Mouse (Mus musculus) hindbrain, embryonic 11.5 days (tissue): ENCODE results near the gene Ikzf2. TPM values are rescaled to one million over a fixed set of nuclear protein-coding genes. Genes with fewer than 3 reads are reported as not detected.

Experiments used
- ATAC-seq: fragments of 200-750 bp; cut with Nextera tagmentation; 2 replicates; pipeline ENCODE4 v1.8.0; 2017; ENCODE audit warnings: mild to moderate bottlenecking, moderate TSS enrichment, moderate library complexity; ENCODE audit not compliant: low FRiP score
- DNase-seq: peaks from one replicate; pipeline ENCODE4 v3.0.0-alpha.2; 2015; ENCODE audit warnings: low spot score
- H3K27ac ChIP-seq: fragments of 300-500 bp; sonication (generic); 2 replicates; pipeline ENCODE4 v1.5.1; 2014; ENCODE audit warnings: mild to moderate bottlenecking, low read depth, low read length
- H3K27me3 ChIP-seq: fragments of 300-500 bp; sonication (generic); 2 replicates; pipeline ENCODE4 v1.6.1; 2014; ENCODE audit warnings: mild to moderate bottlenecking, low read length, moderate library complexity, mixed read lengths; ENCODE audit not compliant: control insufficient read depth, insufficient read depth
- H3K36me3 ChIP-seq: fragments of 300-500 bp; sonication (generic); 2 replicates; pipeline ENCODE4 v1.6.1; 2014; ENCODE audit warnings: mild to moderate bottlenecking, low read length, moderate library complexity, mixed read lengths; ENCODE audit not compliant: control insufficient read depth, insufficient read depth
- H3K4me1 ChIP-seq: fragments of 300-500 bp; sonication (generic); replicated peaks from 2 replicates; pipeline ENCODE4 v1.6.1; 2014; ENCODE audit warnings: low read length, mixed read lengths; ENCODE audit not compliant: control insufficient read depth, insufficient read depth
- H3K4me2 ChIP-seq: fragments of 300-500 bp; sonication (generic); replicated peaks from 2 replicates; pipeline ENCODE4 v1.6.1; 2014; ENCODE audit warnings: mild to moderate bottlenecking, low read depth, low read length
- H3K4me3 ChIP-seq: fragments of 300-500 bp; sonication (generic); 2 replicates; pipeline ENCODE4 v1.5.1; 2014; ENCODE audit warnings: low read depth, low read length
- H3K9ac ChIP-seq: fragments of 300-500 bp; sonication (generic); 2 replicates; pipeline ENCODE4 v1.6.1; 2014; ENCODE audit warnings: low read depth, low read length
- H3K9me3 ChIP-seq: fragments of 300-500 bp; sonication (generic); 2 replicates; pipeline ENCODE4 v1.6.1; 2016; ENCODE audit warnings: low read length; ENCODE audit not compliant: control insufficient read depth
- WGBS: fragments of 180-500 bp; shearing (Covaris S2); extraction: QIAGEN DNeasy Blood & Tissue Kit; methylation state at CpG from one replicate; pipeline ENCODE4 v1.1.7; 2014; 5-methylcytosine and 5-hydroxymethylcytosine counted together
- polyA plus RNA-seq: library from polyadenylated mRNA; unstranded; fragments of >200 nt; fragmentation: Nextera tagmentation; extraction: Ambion mirVana; gene quantifications from 2 replicates; pipeline ENCODE4 v1.2.1, GENCODE M21; 2014

Ikzf2 gene
- polyA plus RNA-seq, 1 experiment from 2014 or later = 5.1 TPM

DNA sequence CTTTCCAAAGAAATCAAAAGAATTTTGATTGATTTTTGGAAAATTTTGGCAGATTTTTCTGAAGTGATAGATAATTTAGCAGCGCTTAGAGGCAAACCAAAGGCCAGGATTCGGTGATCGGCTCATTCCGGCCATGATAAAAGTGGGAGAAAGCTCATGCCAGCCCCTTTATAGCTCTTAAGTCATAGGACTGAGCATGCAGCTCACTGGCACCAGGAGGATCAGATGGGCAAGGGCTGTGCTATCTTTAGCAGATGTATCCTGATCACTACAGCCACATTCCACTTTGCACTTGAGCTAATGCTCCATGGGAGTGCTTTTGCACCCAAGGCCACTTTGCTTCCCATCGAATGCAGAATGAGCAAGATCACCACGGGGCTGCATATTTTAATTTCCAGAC, 181.0 kb downstream of the Ikzf2 start:
- no peak overlapping the region for H3K27ac ChIP-seq
- H3K4me2 ChIP-seq = no peak overlapping the region
- H3K27me3 ChIP-seq = no peaks in the 10 kb centered on the region
- ATAC-seq (no peak), DNase-seq (no peak)
- 96% methylated on average over 6 of the region's 6 CpGs for WGBS
- no peaks in the 10 kb centered on the region for H3K9me3 ChIP-seq
- no peaks in the 10 kb centered on the region for H3K36me3 ChIP-seq
- no peak overlapping the region for H3K9ac ChIP-seq
- H3K4me1 ChIP-seq = no peaks in the 10 kb centered on the region
- no peak overlapping the region for H3K4me3 ChIP-seq

DNA sequence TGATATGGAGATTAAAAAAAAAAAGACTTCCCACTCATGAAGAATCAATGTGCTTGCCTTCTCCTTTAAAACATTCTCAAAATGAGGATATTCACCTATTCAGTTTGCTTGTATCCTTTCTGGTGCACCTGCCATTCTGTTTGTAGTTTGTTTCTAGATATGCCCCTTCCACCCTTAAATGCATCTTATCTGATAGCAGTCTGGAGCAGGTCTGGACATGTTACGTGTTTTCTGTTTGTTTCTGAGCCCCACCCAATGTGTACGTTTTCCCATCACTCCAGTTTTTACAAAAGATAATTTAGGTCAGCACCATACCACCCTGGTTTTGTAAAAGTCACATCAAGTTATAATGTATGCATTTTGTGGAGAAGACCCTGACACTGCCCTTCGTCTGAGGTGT, 186.7 kb downstream of the Ikzf2 start:
- Histone ChIP-seq H3K27ac (no peak overlapping the region), H3K9me3 (no peaks in the 10 kb centered on the region), H3K9ac (no peak overlapping the region), H3K36me3 (no peaks in the 10 kb centered on the region), H3K4me2 (no peak overlapping the region), H3K27me3 (no peaks in the 10 kb centered on the region), H3K4me1 (no peaks in the 10 kb centered on the region), H3K4me3 (no peak overlapping the region)
- no peak for DNase-seq
- 85% methylated on average over 3 of the region's 3 CpGs for WGBS
- ATAC-seq = no peak

DNA sequence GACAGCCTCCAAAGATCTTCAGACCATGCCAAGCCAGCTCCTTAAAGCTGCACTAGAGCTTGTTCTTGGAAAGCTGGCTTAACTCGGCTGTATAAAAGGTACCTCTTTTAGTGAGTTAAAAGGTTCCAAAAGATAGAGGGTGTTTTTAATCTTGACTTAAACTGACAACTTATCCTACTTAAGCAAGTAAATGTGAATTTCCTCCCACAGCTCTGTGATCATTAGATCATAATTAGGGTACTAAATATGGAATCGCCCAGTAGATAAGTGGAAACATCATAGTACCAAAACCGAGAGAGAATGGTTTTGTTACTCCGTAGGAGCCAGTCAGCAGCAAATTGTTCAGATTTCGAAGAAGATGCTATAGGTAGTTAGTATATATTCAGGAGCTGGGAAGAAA, 187.4 kb downstream of the Ikzf2 start:
- 89% methylated on average over 5 of the region's 5 CpGs for WGBS
- no peaks in the 10 kb centered on the region for H3K9me3 ChIP-seq
- H3K27ac ChIP-seq = no peak overlapping the region
- no peak overlapping the region for H3K9ac ChIP-seq
- H3K4me2 ChIP-seq = no peak overlapping the region
- ATAC-seq = no peak
- H3K4me1 ChIP-seq = no peaks in the 10 kb centered on the region
- no peaks in the 10 kb centered on the region for H3K36me3 ChIP-seq
- no peak for DNase-seq
- no peak overlapping the region for H3K4me3 ChIP-seq
- no peaks in the 10 kb centered on the region for H3K27me3 ChIP-seq

DNA sequence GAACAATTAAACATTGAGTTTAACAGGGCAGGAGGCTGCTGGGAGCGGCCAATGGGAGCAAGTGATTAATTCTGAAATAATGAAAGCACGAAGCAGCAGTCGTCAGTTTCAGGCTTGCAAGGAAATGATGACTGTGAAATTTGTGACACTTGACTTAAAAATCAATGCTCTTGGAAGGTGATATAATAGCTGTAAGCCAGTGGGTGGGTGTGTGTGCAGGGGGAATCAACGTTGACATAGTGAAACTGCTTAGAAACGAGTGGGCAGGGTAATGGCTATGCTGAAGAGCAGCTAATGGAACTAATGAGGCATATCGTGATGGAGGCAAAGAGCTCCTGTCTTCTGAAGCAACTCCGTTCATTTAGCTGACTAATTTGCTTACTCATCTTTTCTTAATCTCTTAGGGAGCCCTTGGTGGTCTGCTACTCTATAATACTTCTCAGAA, 188.2 kb downstream of the Ikzf2 start:
- Histone ChIP-seq H3K27me3 (no peaks in the 10 kb centered on the region), H3K4me2 (peak overlapping the region; percentile 20; the same call in 1 of the 2 replicates), H3K4me1 (no peaks in the 10 kb centered on the region), H3K4me3 (no peak overlapping the region), H3K9ac (no peak overlapping the region), H3K9me3 (no peaks in the 10 kb centered on the region), H3K36me3 (no peaks in the 10 kb centered on the region), H3K27ac (no peak overlapping the region)
- DNase-seq = peak; percentile 17
- ATAC-seq = peak; percentile 84
- 29% methylated on average over 7 of the region's 7 CpGs for WGBS

DNA sequence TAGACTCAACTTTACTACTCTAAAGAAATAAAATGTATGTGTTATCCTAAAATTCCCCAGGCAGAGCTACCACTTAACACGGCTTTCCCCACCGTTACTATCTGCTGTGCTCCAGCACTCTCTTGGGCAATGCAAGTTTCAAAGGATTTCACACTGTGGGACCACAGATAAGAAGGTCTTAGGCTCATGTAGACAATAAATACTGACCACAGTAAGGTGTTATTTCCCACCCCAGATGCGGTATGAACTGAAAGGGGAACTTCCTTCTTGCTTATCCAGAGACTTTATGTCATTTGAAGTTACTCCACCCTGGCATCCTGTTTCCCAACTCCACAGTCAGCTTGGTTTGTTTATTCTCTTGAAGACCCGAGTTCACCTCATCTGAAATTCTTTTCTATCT, 191.0 kb downstream of the Ikzf2 start:
- no peaks in the 10 kb centered on the region for H3K27me3 ChIP-seq
- H3K4me2 ChIP-seq = no peak overlapping the region
- no peaks in the 10 kb centered on the region for H3K4me1 ChIP-seq
- H3K4me3 ChIP-seq = no peak overlapping the region
- no peak for ATAC-seq
- no peak for DNase-seq
- H3K9ac ChIP-seq = no peak overlapping the region
- H3K36me3 ChIP-seq = no peaks in the 10 kb centered on the region
- 82% methylated on average over 4 of the region's 4 CpGs for WGBS
- H3K27ac ChIP-seq = no peak overlapping the region
- no peaks in the 10 kb centered on the region for H3K9me3 ChIP-seq

DNA sequence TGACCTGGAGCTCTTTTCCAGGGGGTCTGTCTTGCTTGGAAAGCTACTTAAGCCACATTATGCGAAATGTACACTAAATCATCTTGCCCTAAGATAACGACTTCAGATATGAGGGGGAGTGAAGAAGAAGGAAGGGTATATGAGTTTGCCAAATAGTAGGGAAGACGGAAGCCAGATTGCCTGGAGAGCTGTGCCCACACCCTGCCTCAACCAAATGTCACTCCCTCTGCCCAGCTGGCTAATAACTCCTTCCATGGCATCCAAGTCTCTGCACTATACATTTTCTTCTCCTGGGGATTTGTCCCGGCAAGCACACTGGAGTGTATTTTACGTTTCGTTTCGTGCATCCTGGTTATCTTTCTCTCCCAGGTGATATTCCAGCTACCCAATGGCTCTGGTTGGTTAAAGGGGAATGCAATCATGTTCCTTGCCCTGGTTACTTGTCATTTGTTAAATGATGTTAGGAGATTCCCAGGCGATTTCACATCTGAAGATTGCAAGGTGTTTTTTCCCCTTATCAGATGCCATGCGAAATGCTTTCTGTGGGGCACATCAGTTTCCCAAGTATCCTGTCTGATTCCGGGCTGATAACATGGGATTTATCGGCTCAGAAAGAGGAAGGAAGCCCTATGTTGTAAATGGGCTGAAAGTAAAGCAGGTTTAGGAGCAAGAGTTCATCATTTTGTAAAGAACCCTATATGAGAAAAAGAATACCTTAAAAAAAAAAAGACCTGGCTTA, 193.6 kb downstream of the Ikzf2 start:
- Histone ChIP-seq H3K9ac (no peak overlapping the region), H3K27me3 (no peaks in the 10 kb centered on the region), H3K4me2 (no peak overlapping the region), H3K4me3 (no peak overlapping the region), H3K36me3 (no peaks in the 10 kb centered on the region), H3K9me3 (no peaks in the 10 kb centered on the region), H3K4me1 (no peaks in the 10 kb centered on the region), H3K27ac (no peak overlapping the region)
- 90% methylated on average over 11 of the region's 11 CpGs for WGBS
- ATAC-seq = no peak
- DNase-seq = no peak

DNA sequence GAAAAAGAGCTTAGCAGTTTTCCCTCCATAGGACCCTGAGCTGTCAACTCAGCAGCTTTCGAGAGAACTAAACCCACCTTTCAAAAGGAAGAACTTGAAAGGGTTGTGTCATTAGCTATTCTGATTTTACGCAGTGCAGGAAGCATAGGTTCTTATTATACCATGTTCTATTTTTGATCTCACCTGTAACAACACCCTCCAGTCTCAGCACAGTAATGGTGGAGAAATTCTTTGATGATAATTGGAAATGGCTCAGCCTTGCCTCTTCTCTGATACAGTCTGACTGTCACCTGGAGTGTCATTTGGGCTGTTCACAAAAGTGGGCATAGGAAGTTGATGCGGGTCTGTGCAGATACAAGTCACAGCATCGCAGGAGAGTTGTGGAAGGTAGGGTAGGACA, 195.0 kb downstream of the Ikzf2 start:
- H3K27me3 ChIP-seq = no peaks in the 10 kb centered on the region
- H3K4me1 ChIP-seq = no peaks in the 10 kb centered on the region
- WGBS = 94% methylated on average over 4 of the region's 4 CpGs
- no peak overlapping the region for H3K9ac ChIP-seq
- H3K27ac ChIP-seq = no peak overlapping the region
- DNase-seq = no peak
- H3K9me3 ChIP-seq = no peaks in the 10 kb centered on the region
- no peaks in the 10 kb centered on the region for H3K36me3 ChIP-seq
- H3K4me3 ChIP-seq = no peak overlapping the region
- no peak overlapping the region for H3K4me2 ChIP-seq
- ATAC-seq = no peak

DNA sequence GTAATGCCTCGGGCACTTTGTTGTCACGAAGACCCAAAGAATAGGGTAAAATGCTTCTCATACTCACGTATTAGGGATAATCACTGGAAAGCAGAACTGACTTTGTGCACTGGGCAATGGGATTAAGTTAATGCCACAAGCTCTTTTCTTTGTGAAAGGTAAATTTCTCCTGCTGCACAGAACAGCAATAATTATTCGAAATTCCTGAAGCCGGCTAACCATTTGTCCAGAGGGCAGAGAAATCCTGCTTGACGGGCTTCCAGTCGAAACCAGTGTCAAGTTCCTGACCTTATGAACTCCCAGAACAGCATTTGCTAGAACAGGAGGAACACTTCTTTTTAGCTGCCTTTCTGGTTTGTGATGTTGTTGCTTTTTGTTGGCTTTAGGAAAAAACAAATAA, 198.0 kb downstream of the Ikzf2 start:
- Histone ChIP-seq H3K9me3 (no peaks in the 10 kb centered on the region), H3K27me3 (no peaks in the 10 kb centered on the region), H3K36me3 (no peaks in the 10 kb centered on the region), H3K4me2 (no peak overlapping the region), H3K27ac (no peak overlapping the region), H3K4me3 (no peak overlapping the region), H3K9ac (no peak overlapping the region), H3K4me1 (no peaks in the 10 kb centered on the region)
- 62% methylated on average over 7 of the region's 7 CpGs for WGBS
- DNase-seq (no peak), ATAC-seq (no peak)

DNA sequence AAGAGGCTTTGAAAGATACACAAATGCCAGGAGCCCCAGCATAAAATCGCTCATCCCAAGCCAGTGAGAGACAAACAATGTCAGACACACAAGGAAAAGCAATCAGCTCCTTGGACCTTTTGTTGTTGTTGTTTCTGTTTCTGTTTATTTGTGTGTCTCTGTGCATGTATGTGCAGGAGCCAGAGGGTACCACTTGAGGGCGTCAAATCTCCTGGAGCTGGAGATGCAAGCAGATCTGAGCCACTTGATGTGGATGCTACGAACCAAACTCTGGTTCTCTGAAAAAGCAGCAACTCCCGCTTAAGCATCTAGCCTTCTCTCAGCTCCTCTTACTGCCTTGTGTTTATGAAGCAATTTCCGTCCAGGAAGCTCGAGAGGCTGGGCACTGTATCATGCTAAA, 198.4 kb downstream of the Ikzf2 start:
- no peak for DNase-seq
- 76% methylated on average over 6 of the region's 6 CpGs for WGBS

More for the DNA sequence above, 198.4 kb downstream of the Ikzf2 start:
- Histone ChIP-seq H3K4me3 (no peak overlapping the region), H3K27me3 (no peaks in the 10 kb centered on the region), H3K9me3 (no peaks in the 10 kb centered on the region), H3K4me2 (no peak overlapping the region), H3K27ac (no peak overlapping the region), H3K9ac (no peak overlapping the region), H3K36me3 (no peaks in the 10 kb centered on the region), H3K4me1 (no peaks in the 10 kb centered on the region)
- ATAC-seq = no peak
